Mouse (Mus musculus): Measurements from ENCODE around the gene Tcaim. TPM values are rescaled to one million over a fixed set of nuclear protein-coding genes. Genes with fewer than 3 reads are reported as not detected.
"Not testable (repeated sequence)": the region's sequence is repeated elsewhere in the genome, so short reads cannot be mapped to it uniquely, and the experiment has no call there.

Gene Tcaim
- total and polyA plus RNA-seq, 2 experiments from 2014 or later: 6.6 to 7.3 TPM

GRCm38 (mm10) chr9:122843760-122844159 lies 38.4 kb downstream of the Tcaim start, which contains the start of gene Gm35549:
Gene Gm35549, minus strand, starts transcription at chr9:122844035.
- H3K36me3 ChIP-seq (ENCODE audit: insufficient read depth, low read length): no peaks in the 10 kb centered on the region
- no peak within 1 kb of the TSS for H3K4me3 ChIP-seq (ENCODE audit: low read depth, low read length)
- no peak for TF ChIP-seq CTCF (IDR thresholded peaks at IDR 0.05)
- H3K9ac ChIP-seq (replicated peaks; ENCODE audit: low read length, poor library complexity, severe bottlenecking): no peak within 1 kb of the TSS
- H3K9me3 ChIP-seq (ENCODE audit: low read length): no peaks in the 10 kb centered on the region
- H3K27ac ChIP-seq (ENCODE audit: low read depth, low read length): no peak within 1 kb of the TSS
- H3K4me2 ChIP-seq (ENCODE audit: low read depth, low read length, poor library complexity, severe bottlenecking): no peak within 1 kb of the TSS
- DNase-seq (ENCODE audit: low spot score) (no peak), ATAC-seq (ENCODE audit: low FRiP score) (no peak)
- WGBS: 84% methylated on average over 3 of the region's 3 CpGs
- no peaks in the 10 kb centered on the region for H3K4me1 ChIP-seq (ENCODE audit: insufficient read depth, low read length)
- H3K27me3 ChIP-seq (ENCODE audit: insufficient read depth, low read length): no peaks in the 10 kb centered on the region

- WGBS: 88% methylated on average over 3 of the region's 3 CpGs
- no peak overlapping the region for H3K4me2 ChIP-seq (ENCODE audit: low read depth, low read length, poor library complexity, severe bottlenecking)
- TF ChIP-seq CTCF (IDR thresholded peaks at IDR 0.05): no peak
- ATAC-seq (ENCODE audit: low FRiP score) (no peak), DNase-seq (ENCODE audit: low spot score) (no peak)
- no peaks in the 10 kb centered on the region for H3K9me3 ChIP-seq (ENCODE audit: low read length)
- no peak overlapping the region for H3K27ac ChIP-seq (ENCODE audit: low read depth, low read length)
- no peak overlapping the region for H3K4me3 ChIP-seq (ENCODE audit: low read depth, low read length)
- H3K27me3 ChIP-seq (ENCODE audit: insufficient read depth, low read length): no peaks in the 10 kb centered on the region
- no peak overlapping the region for H3K9ac ChIP-seq (replicated peaks; ENCODE audit: low read length, poor library complexity, severe bottlenecking)
- H3K4me1 ChIP-seq (ENCODE audit: insufficient read depth, low read length): no peaks in the 10 kb centered on the region
- peaks cover 6% of the 10 kb centered on the region; the same call in 1 of the 2 replicates for H3K36me3 ChIP-seq (ENCODE audit: insufficient read depth, low read length)
Measured at GRCm38 (mm10) chr9:122845621-122846020, 40.3 kb downstream of the Tcaim start.

DNA sequence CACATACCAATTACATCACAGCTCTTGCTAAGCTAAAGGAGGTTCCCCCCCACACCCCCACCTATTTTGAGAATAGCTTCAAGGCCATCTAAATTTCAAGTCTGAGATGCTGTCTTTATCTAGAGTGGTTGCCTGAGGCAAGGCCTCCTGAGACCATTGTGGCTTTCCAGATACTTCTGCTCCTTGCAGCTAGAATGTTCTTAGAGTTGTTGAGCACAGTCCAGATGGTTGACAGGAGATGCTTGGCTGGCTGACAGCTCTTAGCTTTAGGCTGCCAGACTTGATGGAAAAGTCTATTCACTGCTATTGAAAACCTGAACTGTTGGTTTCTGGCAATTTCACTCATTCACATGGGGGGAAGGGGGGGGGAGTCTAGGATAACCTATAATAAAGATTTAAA lies 40.8 kb downstream of the Tcaim start:
- no peak overlapping the region for H3K9ac ChIP-seq (replicated peaks; ENCODE audit: low read length, poor library complexity, severe bottlenecking)
- no peaks in the 10 kb centered on the region for H3K4me1 ChIP-seq (ENCODE audit: insufficient read depth, low read length)
- no peak overlapping the region for H3K4me3 ChIP-seq (ENCODE audit: low read depth, low read length)
- no peak for ATAC-seq (ENCODE audit: low FRiP score)
- peaks cover 6% of the 10 kb centered on the region; the same call in 1 of the 2 replicates for H3K36me3 ChIP-seq (ENCODE audit: insufficient read depth, low read length)
- no peak overlapping the region for H3K27ac ChIP-seq (ENCODE audit: low read depth, low read length)
- no peak overlapping the region for H3K4me2 ChIP-seq (ENCODE audit: low read depth, low read length, poor library complexity, severe bottlenecking)
- no peak for TF ChIP-seq CTCF (IDR thresholded peaks at IDR 0.05)
- DNase-seq (ENCODE audit: low spot score): peak; percentile 46
- H3K27me3 ChIP-seq (ENCODE audit: insufficient read depth, low read length): no peaks in the 10 kb centered on the region
- H3K9me3 ChIP-seq (ENCODE audit: low read length): no peaks in the 10 kb centered on the region

DNA sequence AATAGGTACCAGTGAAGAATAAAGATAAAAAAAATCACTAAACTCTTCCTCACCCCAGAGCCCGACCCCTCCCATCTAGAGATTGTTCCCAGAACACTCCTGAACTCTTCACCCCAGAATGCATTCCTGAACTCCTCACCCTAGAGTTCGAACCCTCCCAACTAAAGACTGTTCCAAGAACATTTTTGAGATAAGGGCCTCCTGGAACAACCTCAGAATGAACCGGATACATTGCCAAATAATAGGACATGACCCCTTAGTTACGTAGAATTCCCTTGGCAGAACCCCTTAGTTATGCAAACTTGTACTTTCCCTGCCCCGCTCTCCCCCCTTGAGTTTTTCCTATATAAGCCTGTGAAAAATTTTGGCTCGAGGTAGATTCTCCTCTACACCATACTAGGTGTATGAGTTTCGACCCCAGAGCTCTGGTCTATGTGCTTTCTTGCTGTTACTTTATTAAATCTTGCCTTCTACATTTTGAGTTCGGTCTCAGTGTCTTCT lies 42.5 kb downstream of the Tcaim start:
- H3K27me3 ChIP-seq (ENCODE audit: insufficient read depth, low read length); H3K4me1 ChIP-seq (ENCODE audit: insufficient read depth, low read length); ATAC-seq (ENCODE audit: low FRiP score); H3K27ac ChIP-seq (ENCODE audit: low read depth, low read length); H3K4me2 ChIP-seq (ENCODE audit: low read depth, low read length, poor library complexity, severe bottlenecking); DNase-seq (ENCODE audit: low spot score); H3K9ac ChIP-seq (replicated peaks; ENCODE audit: low read length, poor library complexity, severe bottlenecking); H3K9me3 ChIP-seq (ENCODE audit: low read length); H3K4me3 ChIP-seq (ENCODE audit: low read depth, low read length): not testable (repeated sequence)
- WGBS: 97% methylated on average over 5 of the region's 8 CpGs
- H3K36me3 ChIP-seq (ENCODE audit: insufficient read depth, low read length): peaks cover 22% of the 10 kb centered on the region

DNA sequence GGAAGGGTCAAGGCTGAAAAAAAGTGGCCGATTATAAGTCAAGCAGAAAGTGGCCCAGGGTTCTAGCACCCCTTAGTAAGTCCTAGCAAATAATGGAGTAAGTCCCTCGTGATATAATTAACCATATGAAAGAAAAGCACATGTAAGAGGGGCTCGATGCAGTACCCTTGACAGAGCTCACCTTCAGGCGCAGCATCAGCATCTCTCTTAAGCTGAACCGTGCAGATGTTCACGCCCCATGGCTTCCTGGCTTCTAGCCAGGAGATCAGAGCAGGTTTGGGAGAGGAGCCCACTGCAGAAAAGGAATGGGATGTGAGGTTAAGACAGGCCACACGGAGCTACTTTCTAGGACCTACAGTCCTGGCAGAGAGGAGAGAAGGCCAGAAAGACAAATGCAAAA lies 49.2 kb downstream of the Tcaim start:
- Histone ChIP-seq H3K27ac (ENCODE audit: low read depth, low read length) (no peak overlapping the region), H3K9me3 (ENCODE audit: low read length) (no peaks in the 10 kb centered on the region), H3K4me3 (ENCODE audit: low read depth, low read length) (no peak overlapping the region), H3K9ac (replicated peaks; ENCODE audit: low read length, poor library complexity, severe bottlenecking) (no peak overlapping the region), H3K4me1 (ENCODE audit: insufficient read depth, low read length) (no peaks in the 10 kb centered on the region), H3K4me2 (ENCODE audit: low read depth, low read length, poor library complexity, severe bottlenecking) (no peak overlapping the region), H3K36me3 (ENCODE audit: insufficient read depth, low read length) (peaks cover 71% of the 10 kb centered on the region), H3K27me3 (ENCODE audit: insufficient read depth, low read length) (no peaks in the 10 kb centered on the region)
- WGBS: 94% methylated on average over 7 of the region's 7 CpGs
- DNase-seq (ENCODE audit: low spot score) (no peak), ATAC-seq (ENCODE audit: low FRiP score) (no peak)
- TF ChIP-seq CTCF (IDR thresholded peaks at IDR 0.05): no peak

DNA sequence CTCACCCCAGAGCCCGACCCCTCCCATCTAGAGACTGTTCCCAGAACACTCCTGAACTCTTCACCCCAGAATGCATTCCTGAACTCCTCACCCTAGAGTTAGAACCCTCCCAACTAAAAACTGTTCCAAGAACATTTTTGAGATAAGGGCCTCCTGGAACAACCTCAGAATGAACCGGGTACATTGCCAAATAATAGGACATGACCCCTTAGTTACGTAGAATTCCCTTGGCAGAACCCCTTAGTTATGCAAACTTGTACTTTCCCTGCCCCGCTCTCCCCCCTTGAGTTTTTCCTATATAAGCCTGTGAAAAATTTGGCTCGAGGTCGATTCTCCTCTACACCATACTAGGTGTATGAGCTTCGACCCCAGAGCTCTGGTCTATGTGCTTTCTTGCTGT lies 49.8 kb downstream of the Tcaim start:
- not testable (repeated sequence) for H3K4me2 ChIP-seq (ENCODE audit: low read depth, low read length, poor library complexity, severe bottlenecking); ATAC-seq (ENCODE audit: low FRiP score); H3K4me3 ChIP-seq (ENCODE audit: low read depth, low read length); H3K9me3 ChIP-seq (ENCODE audit: low read length); H3K27ac ChIP-seq (ENCODE audit: low read depth, low read length); H3K4me1 ChIP-seq (ENCODE audit: insufficient read depth, low read length); H3K9ac ChIP-seq (replicated peaks; ENCODE audit: low read length, poor library complexity, severe bottlenecking); H3K27me3 ChIP-seq (ENCODE audit: insufficient read depth, low read length); DNase-seq (ENCODE audit: low spot score)
- peaks cover 70% of the 10 kb centered on the region for H3K36me3 ChIP-seq (ENCODE audit: insufficient read depth, low read length)
- 100% methylated on average over 2 of the region's 7 CpGs for WGBS

Data from midbrain, postnatal 0 days (tissue).